15 mouse cellular contexts compared by ENCODE assay signal in genomic region chr2:5911282-5911965, GRCm38 (mm10). TPM values are rescaled to one million over a fixed set of nuclear protein-coding genes. Genes with fewer than 3 reads are reported as not detected.
A peak's percentile ranks its signal among the peaks of the same experiment; 100 is the strongest.
DNase-seq lines count a peak whose midpoint lies in the region; ATAC-seq and TF ChIP-seq lines count a peak whose summit lies in the region.
"Had no signal": no experiment of that assay in that cellular context is flagged by ENCODE, and none has a peak within 500 bp of the region (broad histone marks: within the 10 kb centered on the region; RNA-seq: fewer than 3 reads in every experiment).

No protein-coding gene starts in this region.

- DNase-seq in forebrain, embryonic 11.5 days (ENCODE audit: low spot score): no peak
- DNase-seq in left cerebral cortex, postnatal 36 days (ENCODE audit: low spot score in 2 of 2): peak; percentile 17 to 27
- no peak for DNase-seq in left cerebral cortex, adult 2 months (ENCODE audit: extremely low spot score in 1 of 2, low spot score in 2 of 2)
- peak; percentile 47 for DNase-seq in midbrain, postnatal 0 days (ENCODE audit: low spot score)
- DNase-seq in urinary bladder, adult 2 months (ENCODE audit: low spot score): no peak
- DNase-seq: adrenal gland, postnatal 25 days; cerebellum, postnatal 36 days; thymus, adult 18-20 months had no signal

- peaks cover 9% of the 10 kb centered on the region for H3K4me1 ChIP-seq in forebrain, embryonic 15.5 days
- no peaks in the 10 kb centered on the region for H3K4me1 ChIP-seq in forebrain, embryonic 11.5 days (replicated peaks; ENCODE audit: control insufficient read depth, insufficient read depth, low read length)
- H3K4me1 ChIP-seq in neural tube, embryonic 14.5 days (ENCODE audit: control insufficient read depth, insufficient read depth, low read length): no peaks in the 10 kb centered on the region
- H3K4me1 ChIP-seq in neural tube, embryonic 15.5 days: 0 out of 2 replicates have a peak, but pooled peaks cover 2% of the 10 kb centered on the region
- H3K4me1 ChIP-seq in midbrain, postnatal 0 days (ENCODE audit: insufficient read depth, low read length): no peaks in the 10 kb centered on the region
- H3K4me1 ChIP-seq: heart, embryonic 15.5 days; kidney, embryonic 15.5 days; limb, embryonic 12.5 days had no signal

- no peaks in the 10 kb centered on the region for H3K27me3 ChIP-seq in forebrain, embryonic 15.5 days
- H3K27me3 ChIP-seq in forebrain, embryonic 11.5 days (ENCODE audit: control insufficient read depth, insufficient read depth, low read length): no peaks in the 10 kb centered on the region
- no peaks in the 10 kb centered on the region for H3K27me3 ChIP-seq in neural tube, embryonic 14.5 days (ENCODE audit: control insufficient read depth, insufficient read depth, low read length)
- no peaks in the 10 kb centered on the region for H3K27me3 ChIP-seq in neural tube, embryonic 15.5 days (replicated peaks)
- no peaks in the 10 kb centered on the region for H3K27me3 ChIP-seq in midbrain, postnatal 0 days (ENCODE audit: insufficient read depth, low read length)
- H3K27me3 ChIP-seq: heart, embryonic 15.5 days; kidney, embryonic 15.5 days; limb, embryonic 12.5 days had no signal

- H3K9me3 ChIP-seq in forebrain, embryonic 15.5 days: no peaks in the 10 kb centered on the region
- no peaks in the 10 kb centered on the region for H3K9me3 ChIP-seq in forebrain, embryonic 11.5 days (ENCODE audit: control insufficient read depth, low read length)
- H3K9me3 ChIP-seq in neural tube, embryonic 14.5 days (ENCODE audit: control insufficient read depth, low read length): no peaks in the 10 kb centered on the region
- H3K9me3 ChIP-seq in neural tube, embryonic 15.5 days (replicated peaks): no peaks in the 10 kb centered on the region
- H3K9me3 ChIP-seq in midbrain, postnatal 0 days (ENCODE audit: low read length): no peaks in the 10 kb centered on the region
- H3K9me3 ChIP-seq: heart, embryonic 15.5 days; kidney, embryonic 15.5 days; limb, embryonic 12.5 days; megakaryocyte, embryonic 14.5 days had no signal

- no peak overlapping the region for H3K4me2 ChIP-seq in forebrain, embryonic 15.5 days (replicated peaks)
- H3K4me2 ChIP-seq in forebrain, embryonic 11.5 days (ENCODE audit: low read depth, low read length, severe bottlenecking): no peak overlapping the region
- H3K4me2 ChIP-seq in neural tube, embryonic 14.5 days (ENCODE audit: low read depth, low read length): no peak overlapping the region
- no peak overlapping the region for H3K4me2 ChIP-seq in neural tube, embryonic 15.5 days
- H3K4me2 ChIP-seq in midbrain, postnatal 0 days (ENCODE audit: low read depth, low read length, poor library complexity, severe bottlenecking): no peak overlapping the region
- H3K4me2 ChIP-seq: heart, embryonic 15.5 days; kidney, embryonic 15.5 days; limb, embryonic 12.5 days had no signal

- TF ChIP-seq CTCF in left cerebral cortex, adult 2 months (IDR thresholded peaks at IDR 0.05): no peak
- TF ChIP-seq CTCF in midbrain, postnatal 0 days (IDR thresholded peaks at IDR 0.05): no peak

- 58% methylated on average over 16 of the region's 16 CpGs for WGBS in forebrain, embryonic 15.5 days
- 84% methylated on average over 16 of the region's 16 CpGs for WGBS in forebrain, embryonic 11.5 days
- 53% methylated on average over 16 of the region's 16 CpGs for WGBS in neural tube, embryonic 14.5 days
- 53% methylated on average over 16 of the region's 16 CpGs for WGBS in neural tube, embryonic 15.5 days
- 42% methylated on average over 16 of the region's 16 CpGs for WGBS in midbrain, postnatal 0 days

- intact Hi-C loops in left cerebral cortex, postnatal 36 days (cut with DNase I): no loop called here
- intact Hi-C loops in left cerebral cortex, adult 2 months (cut with DNase I): no loop called here

- peak; percentile 43; the same call in 1 of the 2 replicates for ATAC-seq in forebrain, embryonic 15.5 days (replicated peaks)
- no peak for ATAC-seq in forebrain, embryonic 11.5 days (replicated peaks; ENCODE audit: low FRiP score)
- ATAC-seq in neural tube, embryonic 14.5 days (ENCODE audit: low read depth): 0 out of 2 replicates have a peak, but pooled peaks have one; percentile 28
- no peak for ATAC-seq in neural tube, embryonic 15.5 days (ENCODE audit: low FRiP score)
- peak; percentile 71; the same call in 1 of the 2 replicates for ATAC-seq in midbrain, postnatal 0 days (ENCODE audit: low FRiP score)

- no peaks in the 10 kb centered on the region for H3K36me3 ChIP-seq in forebrain, embryonic 15.5 days
- H3K36me3 ChIP-seq in forebrain, embryonic 11.5 days (ENCODE audit: control insufficient read depth, insufficient read depth, low read length): no peaks in the 10 kb centered on the region
- H3K36me3 ChIP-seq in neural tube, embryonic 14.5 days (ENCODE audit: control insufficient read depth, insufficient read depth, low read length): peaks cover 10% of the 10 kb centered on the region; the same call in 1 of the 2 replicates
- H3K36me3 ChIP-seq in neural tube, embryonic 15.5 days: peaks cover 20% of the 10 kb centered on the region
- peaks cover 16% of the 10 kb centered on the region for H3K36me3 ChIP-seq in midbrain, postnatal 0 days (ENCODE audit: insufficient read depth, low read length)
- H3K36me3 ChIP-seq: heart, embryonic 15.5 days had no signal

- no peak overlapping the region for H3K27ac ChIP-seq in forebrain, embryonic 15.5 days (replicated peaks)
- no peak overlapping the region for H3K27ac ChIP-seq in forebrain, embryonic 11.5 days (ENCODE audit: low read depth, low read length)
- H3K27ac ChIP-seq in left cerebral cortex, adult 2 months: no peak overlapping the region
- H3K27ac ChIP-seq in neural tube, embryonic 14.5 days (ENCODE audit: low read depth, low read length): peak overlapping the region; percentile 16; the same call in 1 of the 2 replicates
- no peak overlapping the region for H3K27ac ChIP-seq in neural tube, embryonic 15.5 days (replicated peaks)
- H3K27ac ChIP-seq in midbrain, postnatal 0 days (ENCODE audit: low read depth, low read length): no peak overlapping the region
- H3K27ac ChIP-seq: heart, embryonic 15.5 days; kidney, embryonic 15.5 days; limb, embryonic 12.5 days had no signal

- no peak overlapping the region for H3K4me3 ChIP-seq in forebrain, embryonic 15.5 days
- no peak overlapping the region for H3K4me3 ChIP-seq in forebrain, embryonic 11.5 days (ENCODE audit: low read depth, low read length)
- H3K4me3 ChIP-seq in left cerebral cortex, adult 2 months: no peak overlapping the region
- H3K4me3 ChIP-seq in neural tube, embryonic 14.5 days (ENCODE audit: low read depth, low read length): no peak overlapping the region
- H3K4me3 ChIP-seq in neural tube, embryonic 15.5 days (replicated peaks): no peak overlapping the region
- H3K4me3 ChIP-seq in midbrain, postnatal 0 days (ENCODE audit: low read depth, low read length): no peak overlapping the region
- H3K4me3 ChIP-seq: heart, embryonic 15.5 days; kidney, embryonic 15.5 days; limb, embryonic 12.5 days; megakaryocyte, embryonic 14.5 days had no signal

- no peak overlapping the region for H3K9ac ChIP-seq in forebrain, embryonic 15.5 days (replicated peaks)
- H3K9ac ChIP-seq in forebrain, embryonic 11.5 days (ENCODE audit: low read length): no peak overlapping the region
- no peak overlapping the region for H3K9ac ChIP-seq in neural tube, embryonic 14.5 days (replicated peaks; ENCODE audit: low read depth, low read length)
- no peak overlapping the region for H3K9ac ChIP-seq in neural tube, embryonic 15.5 days (replicated peaks)
- no peak overlapping the region for H3K9ac ChIP-seq in midbrain, postnatal 0 days (replicated peaks; ENCODE audit: low read length, poor library complexity, severe bottlenecking)
- H3K9ac ChIP-seq: heart, embryonic 15.5 days; kidney, embryonic 15.5 days; limb, embryonic 12.5 days had no signal

RNA-seq across cellular contexts. Expression of gene Sec61a2, which starts 16.2 kb away (rescaled TPM):
- 88.2 and 95.8 TPM in 2 replicates for polyA plus RNA-seq in forebrain, embryonic 15.5 days (2015; fragmentation: Nextera tagmentation; extraction: Ambion mirVana)
- polyA plus RNA-seq in forebrain, embryonic 11.5 days (2014; fragmentation: Nextera tagmentation; extraction: Ambion mirVana): 77.3 and 88.3 TPM in 2 replicates
- 100 to 1,000 TPM in 1 of 2 experiments, 10 to 100 TPM in 1; 71.9 to 116 TPM for total RNA-seq in left cerebral cortex, postnatal 36 days (2021)
- 100 to 1,000 TPM in 1 of 2 experiments, 10 to 100 TPM in 1; 98.1 to 104 TPM for total RNA-seq in left cerebral cortex, adult 2 months (2021)
- 134 and 144 TPM in 2 replicates for polyA plus RNA-seq in neural tube, embryonic 14.5 days (2014; fragmentation: Nextera tagmentation; extraction: Ambion mirVana)
- 118 and 122 TPM in 2 replicates for polyA plus RNA-seq in neural tube, embryonic 15.5 days (2015; fragmentation: Nextera tagmentation; extraction: Ambion mirVana)
- total RNA-seq in midbrain, postnatal 0 days (2014; rRNA removed): 101 and 118 TPM in 2 replicates
- 104 and 106 TPM in 2 replicates for polyA plus RNA-seq in midbrain, postnatal 0 days (2015; fragmentation: Nextera tagmentation; extraction: Ambion mirVana)
- polyA plus RNA-seq in urinary bladder, adult 2 months (2012; rRNA removed): 57.6 and 72.1 TPM in 2 replicates

RNA-seq across cellular contexts. Expression of gene Dhtkd1, which starts 31.2 kb away (rescaled TPM):
- 6.0 and 8.9 TPM in 2 replicates for polyA plus RNA-seq in forebrain, embryonic 15.5 days (2015; fragmentation: Nextera tagmentation; extraction: Ambion mirVana)
- 4.0 and 5.0 TPM in 2 replicates for polyA plus RNA-seq in forebrain, embryonic 11.5 days (2014; fragmentation: Nextera tagmentation; extraction: Ambion mirVana)
- total RNA-seq in left cerebral cortex, postnatal 36 days (2021): 10 to 100 TPM in 1 of 2 experiments, 1 to 10 TPM in 1; 9.0 to 11.0 TPM
- 10 to 100 TPM; 10.5 to 13.2 TPM for total RNA-seq in left cerebral cortex, adult 2 months (2021)
- 7.7 and 10.1 TPM in 2 replicates for polyA plus RNA-seq in neural tube, embryonic 14.5 days (2014; fragmentation: Nextera tagmentation; extraction: Ambion mirVana)
- polyA plus RNA-seq in neural tube, embryonic 15.5 days (2015; fragmentation: Nextera tagmentation; extraction: Ambion mirVana): 6.1 and 6.5 TPM in 2 replicates
- total RNA-seq in midbrain, postnatal 0 days (2014; rRNA removed): 10.3 and 13.3 TPM in 2 replicates
- polyA plus RNA-seq in midbrain, postnatal 0 days (2015; fragmentation: Nextera tagmentation; extraction: Ambion mirVana): 4.6 and 5.2 TPM in 2 replicates
- polyA plus RNA-seq in urinary bladder, adult 2 months (2012; rRNA removed): 2.4 and 4.0 TPM in 2 replicates

RNA-seq across cellular contexts. Expression of gene Upf2, which starts 39.8 kb away (rescaled TPM):
- 9.1 and 9.5 TPM in 2 replicates for polyA plus RNA-seq in forebrain, embryonic 15.5 days (2015; fragmentation: Nextera tagmentation; extraction: Ambion mirVana)
- polyA plus RNA-seq in forebrain, embryonic 11.5 days (2014; fragmentation: Nextera tagmentation; extraction: Ambion mirVana): 13.5 and 14.2 TPM in 2 replicates
- total RNA-seq in left cerebral cortex, postnatal 36 days (2021): 10 to 100 TPM; 30.1 to 41.9 TPM
- total RNA-seq in left cerebral cortex, adult 2 months (2021): 10 to 100 TPM; 43.9 to 44.1 TPM
- 10.4 and 11.0 TPM in 2 replicates for polyA plus RNA-seq in neural tube, embryonic 14.5 days (2014; fragmentation: Nextera tagmentation; extraction: Ambion mirVana)
- polyA plus RNA-seq in neural tube, embryonic 15.5 days (2015; fragmentation: Nextera tagmentation; extraction: Ambion mirVana): 7.3 and 8.0 TPM in 2 replicates
- 11.2 and 13.2 TPM in 2 replicates for total RNA-seq in midbrain, postnatal 0 days (2014; rRNA removed)
- polyA plus RNA-seq in midbrain, postnatal 0 days (2015; fragmentation: Nextera tagmentation; extraction: Ambion mirVana): 4.6 and 5.9 TPM in 2 replicates
- 15.3 and 25.0 TPM in 2 replicates for polyA plus RNA-seq in urinary bladder, adult 2 months (2012; rRNA removed)

RNA-seq across cellular contexts. Expression of gene Gm13199, which starts 48.7 kb away (rescaled TPM):
- 1.2 and 1.9 TPM in 2 replicates for polyA plus RNA-seq in forebrain, embryonic 15.5 days (2015; fragmentation: Nextera tagmentation; extraction: Ambion mirVana)
- 2.3 and 2.9 TPM in 2 replicates for polyA plus RNA-seq in forebrain, embryonic 11.5 days (2014; fragmentation: Nextera tagmentation; extraction: Ambion mirVana)
- total RNA-seq in left cerebral cortex, postnatal 36 days (2021): 1 to 10 TPM in 1 of 2 experiments, under 1 TPM in 1; 0.86 to 3.4 TPM
- 1 to 10 TPM; 2.4 to 3.2 TPM for total RNA-seq in left cerebral cortex, adult 2 months (2021)
- polyA plus RNA-seq in neural tube, embryonic 14.5 days (2014; fragmentation: Nextera tagmentation; extraction: Ambion mirVana): 1.7 and 2.8 TPM in 2 replicates
- polyA plus RNA-seq in neural tube, embryonic 15.5 days (2015; fragmentation: Nextera tagmentation; extraction: Ambion mirVana): 0.83 and 1.8 TPM in 2 replicates
- 1.2 and 5.2 TPM in 2 replicates for total RNA-seq in midbrain, postnatal 0 days (2014; rRNA removed)
- 0.31 and 0.57 TPM in 2 replicates for polyA plus RNA-seq in midbrain, postnatal 0 days (2015; fragmentation: Nextera tagmentation; extraction: Ambion mirVana)
- 1.8 and 3.5 TPM in 2 replicates for polyA plus RNA-seq in urinary bladder, adult 2 months (2012; rRNA removed)

Comparison
In these comparisons a context has a peak if more than half of its experiments do, and no peak if none do; other contexts are left out.
1. ATAC-seq: peak in forebrain, embryonic 15.5 days (single experiment), neural tube, embryonic 14.5 days (single experiment) and midbrain, postnatal 0 days (single experiment); none in forebrain, embryonic 11.5 days (single experiment) and neural tube, embryonic 15.5 days (single experiment).
2. DNase-seq: peak in left cerebral cortex, postnatal 36 days (2 of 2) and midbrain, postnatal 0 days (single experiment); none in forebrain, embryonic 11.5 days (single experiment), left cerebral cortex, adult 2 months (0 of 2) and urinary bladder, adult 2 months (single experiment).